Mouse (Mus musculus) MEL (cell line): ENCODE measurements at regions not wholly inside any gene's neighbourhood (a gene's known extent, or its start where the extent isn't known, plus 50 kb on each side); places are given as distances from the start of the nearest gene placed in this dataset.

Experiments used
- DNase-seq: peaks from one replicate; pipeline ENCODE4 v3.0.0; 2011; ENCODE audit warnings: low read depth, low spot score
- H3K27ac ChIP-seq: 2 replicates; pipeline ENCODE4 v1.5.1; 2012; ENCODE audit warnings: low read depth, mild to moderate bottlenecking, control low read depth, low read length, moderate library complexity; ENCODE audit not compliant: control insufficient read depth
- H3K27me3 ChIP-seq, 2 experiments: fragments of 150-350 bp in 1 of 2; sonication (generic) in 1 of 2; 2 replicates each; pipeline ENCODE4 v1.6.1; 2012; ENCODE audit warnings: low read length in 2 of 2, mild to moderate bottlenecking in 2 of 2, improper control_type of control experiment in 1 of 2, moderate library complexity in 1 of 2; ENCODE audit not compliant: insufficient read depth in 2 of 2, control insufficient read depth in 1 of 2
- H3K36me3 ChIP-seq, 2 experiments: 2 replicates each; pipeline ENCODE4 v1.6.1; 2012 to 2014; ENCODE audit warnings: low read length in 2 of 2, improper control_type of control experiment in 1 of 2, inconsistent platforms in 1 of 2, mild to moderate bottlenecking in 1 of 2; ENCODE audit not compliant: insufficient read depth in 2 of 2, control insufficient read depth in 1 of 2
- H3K4me1 ChIP-seq, 2 experiments: fragments of 150-350 bp in 1 of 2; sonication (generic) in 1 of 2; 2 replicates each; pipeline ENCODE4 v1.6.1; 2012; ENCODE audit warnings: low read length in 2 of 2, improper control_type of control experiment in 1 of 2, mild to moderate bottlenecking in 1 of 2; ENCODE audit not compliant: insufficient read depth in 2 of 2, control insufficient read depth in 1 of 2
- H3K4me3 ChIP-seq, 2 experiments: fragments of 150-350 bp in 1 of 2; sonication (generic) in 1 of 2; 2 replicates each; pipeline ENCODE4 v1.5.1; 2012; ENCODE audit warnings: low read depth in 2 of 2, low read length in 2 of 2, mild to moderate bottlenecking in 2 of 2, moderate library complexity in 2 of 2, control low read depth in 1 of 2, improper control_type of control experiment in 1 of 2; ENCODE audit not compliant: control insufficient read depth in 1 of 2, insufficient read depth in 1 of 2
- H3K79me2 ChIP-seq: 2 replicates; pipeline ENCODE4 v1.6.1; 2012; ENCODE audit warnings: mild to moderate bottlenecking, low read length, moderate library complexity; ENCODE audit not compliant: control insufficient read depth, poor library complexity, insufficient read depth
- H3K9ac ChIP-seq: 2 replicates; pipeline ENCODE4 v1.6.1; 2012; ENCODE audit warnings: low read depth, mild to moderate bottlenecking, control low read depth, low read length, moderate library complexity; ENCODE audit not compliant: control insufficient read depth, poor library complexity, severe bottlenecking
- H3K9me3 ChIP-seq: fragments of 150-350 bp; sonication (generic); replicated peaks from 2 replicates; pipeline ENCODE4 v1.6.1; 2012; ENCODE audit warnings: mild to moderate bottlenecking, low read length, improper control_type of control experiment, moderate library complexity; ENCODE audit not compliant: insufficient read depth
- BHLHE40 ChIP-seq: IDR thresholded peaks from 2 replicates; pipeline ENCODE4 v1.6.1; 2012; ENCODE audit warnings: low read depth, mild to moderate bottlenecking, inconsistent platforms, low read length, improper control_type of control experiment, borderline replicate concordance
- CHD1 ChIP-seq: IDR thresholded peaks from 2 replicates; pipeline ENCODE4 v1.6.1; 2012; ENCODE audit warnings: low read depth, mild to moderate bottlenecking, inconsistent platforms, low read length, improper control_type of control experiment
- CHD2 ChIP-seq: IDR thresholded peaks from 2 replicates; pipeline ENCODE4 v1.6.1; 2011; ENCODE audit warnings: low read length, improper control_type of control experiment
- CTCF ChIP-seq, 3 experiments: IDR thresholded peaks in 2 of 3; conservative IDR thresholded peaks in 1 of 3; 2 replicates each; pipeline ENCODE4 v1.5.1; 2011 to 2012; ENCODE audit warnings: low read length in 3 of 3, low read depth in 2 of 3, mild to moderate bottlenecking in 2 of 3, improper control_type of control experiment in 1 of 3, inconsistent platforms in 1 of 3, mixed read lengths in 1 of 3, moderate library complexity in 1 of 3; ENCODE audit not compliant: control insufficient read depth in 1 of 3, insufficient read depth in 1 of 3, poor library complexity in 1 of 3, severe bottlenecking in 1 of 3
- ELF1 ChIP-seq: IDR thresholded peaks from 2 replicates; pipeline ENCODE4 v1.6.1; 2014; ENCODE audit warnings: low read depth, mild to moderate bottlenecking, inconsistent platforms, low read length, improper control_type of control experiment, moderate library complexity
- ETS1 ChIP-seq: IDR thresholded peaks from 2 replicates; pipeline ENCODE4 v1.6.1; 2012; ENCODE audit warnings: low read depth, mild to moderate bottlenecking, inconsistent platforms, low read length, improper control_type of control experiment, moderate library complexity
- HCFC1 ChIP-seq: IDR thresholded peaks from 2 replicates; pipeline ENCODE4 v1.6.1; 2012; ENCODE audit warnings: low read depth, mild to moderate bottlenecking, inconsistent platforms, low read length, improper control_type of control experiment, moderate library complexity
- KAT2A ChIP-seq: conservative IDR thresholded peaks from 2 replicates; pipeline ENCODE4 v1.6.1; 2012; ENCODE audit warnings: low read depth, low read length, improper control_type of control experiment, inconsistent platforms
- MAFK ChIP-seq: IDR thresholded peaks from 2 replicates; pipeline ENCODE4 v1.6.1; 2011; ENCODE audit warnings: low read depth, mild to moderate bottlenecking, low read length, improper control_type of control experiment, borderline replicate concordance
- MXI1 ChIP-seq: IDR thresholded peaks from 2 replicates; pipeline ENCODE4 v1.6.1; 2011; ENCODE audit warnings: mild to moderate bottlenecking, low read depth, low read length, improper control_type of control experiment
- MYB ChIP-seq: IDR thresholded peaks from 2 replicates; pipeline ENCODE4 v1.6.1; 2011; ENCODE audit warnings: mild to moderate bottlenecking, low read depth, low read length, improper control_type of control experiment
- NELFE ChIP-seq: IDR thresholded peaks from 2 replicates; pipeline ENCODE4 v1.6.1; 2011; ENCODE audit warnings: low read depth, low read length, improper control_type of control experiment
- NRF1 ChIP-seq: IDR thresholded peaks from 2 replicates; pipeline ENCODE4 v1.6.1; 2014; ENCODE audit warnings: low read depth, mild to moderate bottlenecking, inconsistent platforms, low read length, improper control_type of control experiment, moderate library complexity; ENCODE audit not compliant: poor library complexity, insufficient read depth, severe bottlenecking
- POLR2A ChIP-seq, 2 experiments: IDR thresholded peaks; 2 replicates each; pipeline ENCODE4 v1.6.1; 2011 to 2012; ENCODE audit warnings: low read length in 2 of 2, mild to moderate bottlenecking in 2 of 2, control low read depth in 1 of 2, improper control_type of control experiment in 1 of 2, low read depth in 1 of 2, moderate library complexity in 1 of 2; ENCODE audit not compliant: control insufficient read depth in 1 of 2, insufficient read depth in 1 of 2, poor library complexity in 1 of 2
- POLR2AphosphoS2 ChIP-seq: IDR thresholded peaks from 2 replicates; pipeline ENCODE4 v1.6.1; 2011; ENCODE audit warnings: low read length, improper control_type of control experiment
- POLR2AphosphoS5 ChIP-seq: IDR thresholded peaks from 2 replicates; pipeline ENCODE4 v1.6.1; 2012; ENCODE audit warnings: low read depth, borderline replicate concordance, mild to moderate bottlenecking, inconsistent platforms, low read length, moderate library complexity, mixed read lengths
- SIN3A ChIP-seq: IDR thresholded peaks from 2 replicates; pipeline ENCODE4 v1.6.1; 2012; ENCODE audit warnings: low read length, improper control_type of control experiment, inconsistent platforms
- SMC3 ChIP-seq: IDR thresholded peaks from 2 replicates; pipeline ENCODE4 v1.6.1; 2011; ENCODE audit warnings: low read depth, low read length, improper control_type of control experiment
- TBP ChIP-seq: IDR thresholded peaks from 2 replicates; pipeline ENCODE4 v1.8.0; 2011; ENCODE audit warnings: low read depth, low read length, improper control_type of control experiment
- TCF12 ChIP-seq: IDR thresholded peaks from 2 replicates; pipeline ENCODE4 v1.6.1; 2014; ENCODE audit warnings: low read depth, mild to moderate bottlenecking, inconsistent platforms, low read length, improper control_type of control experiment, moderate library complexity
- UBTF ChIP-seq: IDR thresholded peaks from 2 replicates; pipeline ENCODE4 v1.6.1; 2012; ENCODE audit warnings: low read depth, mild to moderate bottlenecking, inconsistent platforms, low read length, improper control_type of control experiment, moderate library complexity, borderline replicate concordance; ENCODE audit not compliant: insufficient read depth
- USF1 ChIP-seq: IDR thresholded peaks from 2 replicates; pipeline ENCODE4 v1.6.1; 2014; ENCODE audit warnings: low read depth, mild to moderate bottlenecking, inconsistent platforms, low read length, improper control_type of control experiment, moderate library complexity
- USF2 ChIP-seq, 2 experiments: IDR thresholded peaks; 2 replicates each; pipeline ENCODE4 v1.6.1; 2011 to 2012; ENCODE audit warnings: improper control_type of control experiment in 2 of 2, low read length in 2 of 2, borderline replicate concordance in 1 of 2, inconsistent platforms in 1 of 2, low read depth in 1 of 2, mild to moderate bottlenecking in 1 of 2; ENCODE audit not compliant: insufficient read depth in 1 of 2
- ZC3H11A ChIP-seq: IDR thresholded peaks from 2 replicates; pipeline ENCODE4 v1.6.1; 2012; ENCODE audit warnings: low read depth, mild to moderate bottlenecking, inconsistent platforms, low read length, improper control_type of control experiment

DNA sequence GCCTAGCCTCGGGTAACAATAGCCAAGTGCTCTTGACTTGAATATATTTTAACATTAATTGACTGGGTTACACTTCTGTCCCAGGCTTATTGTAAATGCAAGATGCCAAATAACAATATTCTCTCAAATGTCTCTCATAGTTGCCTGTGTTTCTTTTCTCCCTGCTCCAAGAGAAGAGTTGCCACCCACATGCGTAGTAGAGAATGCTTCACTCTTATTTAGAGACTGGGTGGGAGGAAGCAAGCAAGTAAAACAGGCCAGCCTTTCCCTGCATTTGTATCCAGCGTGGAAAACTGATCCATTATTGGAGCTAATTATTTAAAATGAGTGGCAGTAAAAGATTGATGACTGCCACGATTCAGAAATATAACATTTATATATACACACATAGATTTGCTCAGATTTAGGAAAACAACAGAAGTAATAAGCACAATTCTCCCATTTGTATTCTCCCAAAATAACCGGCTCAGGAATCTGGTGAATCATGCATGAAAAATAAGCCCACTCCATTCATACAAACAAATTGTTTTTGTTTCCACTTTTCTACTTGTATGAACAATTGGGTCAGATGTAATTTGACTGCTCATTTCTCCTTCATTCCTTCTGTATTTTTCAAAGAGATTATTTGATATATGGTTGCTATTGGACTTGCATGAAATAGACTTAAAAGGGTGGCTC, 134.9 kb downstream of the Trib2 start:
- H3K9ac ChIP-seq, result no peak overlapping the region
- TF ChIP-seq MYB (no peak), POLR2AphosphoS2 (no peak), NELFE (no peak), UBTF (no peak), TBP (no peak), ZC3H11A (no peak), ELF1 (no peak), SIN3A (no peak), MXI1 (no peak), USF1 (no peak), POLR2AphosphoS5 (no peak), CTCF (IDR thresholded peaks at IDR 0.05 in 2 of 3, conservative IDR thresholded peaks at IDR 0.05 in 1 of 3; ENCODE audit: control insufficient read depth in 1 of 3, insufficient read depth in 1 of 3, low read depth in 2 of 3, low read length in 3 of 3, poor library complexity in 1 of 3, severe bottlenecking in 1 of 3) (no peak), MAFK (no peak), POLR2A (IDR thresholded peaks at IDR 0.05; ENCODE audit: control insufficient read depth in 1 of 2, insufficient read depth in 1 of 2, low read depth in 1 of 2, low read length in 2 of 2, poor library complexity in 1 of 2) (no peak), HCFC1 (no peak), CHD2 (no peak), KAT2A (no peak), NRF1 (no peak), ETS1 (no peak)
- peaks cover 0 to 1% of the 10 kb centered on the region in 2 experiments for H3K27me3 ChIP-seq
- H3K9me3 ChIP-seq, result no peaks in the 10 kb centered on the region
- no peaks in the 10 kb centered on the region for H3K4me1 ChIP-seq
- H3K27ac ChIP-seq, result no peak overlapping the region
- H3K4me3 ChIP-seq, result no peak overlapping the region
- H3K36me3 ChIP-seq, result no peaks in the 10 kb centered on the region
- no peak for DNase-seq
- no peaks in the 10 kb centered on the region for H3K79me2 ChIP-seq

DNA sequence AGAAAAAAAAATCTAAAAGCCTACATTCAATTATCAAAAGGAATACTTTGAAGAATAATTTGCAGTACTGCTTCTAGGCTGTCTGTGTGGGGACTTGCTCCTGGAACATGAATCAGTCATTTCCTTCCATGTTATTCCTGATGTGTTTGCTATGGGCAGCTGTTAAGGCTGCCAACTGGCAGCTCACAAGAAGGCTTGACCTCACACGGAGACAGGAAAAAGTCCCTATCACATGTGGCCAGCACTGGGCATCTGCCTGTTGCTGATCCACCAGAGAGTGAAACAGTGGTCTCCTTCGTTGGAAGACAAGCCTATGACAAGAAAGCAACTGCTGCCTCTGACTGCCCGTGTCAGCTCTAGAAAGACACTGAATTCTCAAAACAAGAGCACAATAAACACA, 140.6 kb downstream of the Trib2 start:
- Histone ChIP-seq H3K27ac (no peak overlapping the region), H3K36me3 (no peaks in the 10 kb centered on the region), H3K9ac (no peak overlapping the region), H3K4me3 (no peak overlapping the region), H3K79me2 (no peaks in the 10 kb centered on the region), H3K4me1 (no peaks in the 10 kb centered on the region), H3K9me3 (no peaks in the 10 kb centered on the region), H3K27me3 (peaks cover 0 to 3% of the 10 kb centered on the region in 2 experiments)
- TF ChIP-seq SMC3 (no peak), POLR2AphosphoS5 (no peak), UBTF (no peak), NELFE (no peak), USF2 (IDR thresholded peaks at IDR 0.05; ENCODE audit: borderline replicate concordance in 1 of 2, insufficient read depth in 1 of 2, low read depth in 1 of 2, low read length in 2 of 2) (no peak), TCF12 (no peak), ELF1 (no peak), CHD1 (no peak), CTCF (IDR thresholded peaks at IDR 0.05 in 2 of 3, conservative IDR thresholded peaks at IDR 0.05 in 1 of 3; ENCODE audit: control insufficient read depth in 1 of 3, insufficient read depth in 1 of 3, low read depth in 2 of 3, low read length in 3 of 3, poor library complexity in 1 of 3, severe bottlenecking in 1 of 3) (no peak), ETS1 (no peak), BHLHE40 (no peak)
- no peak for DNase-seq
